Mouse (Mus musculus): ENCODE results near the gene Senp2.

The Senp2 gene

GRCm38 (mm10) chr16:22022122-22022521, 12.8 kb downstream of the Senp2 start:
- DNase-seq (ENCODE audit: low spot score) = no peak

GRCm38 (mm10) chr16:22027474-22027873, 18.2 kb downstream of the Senp2 start:
- DNase-seq (ENCODE audit: low spot score) = no peak

GRCm38 (mm10) chr16:22038554-22038953, 29.3 kb downstream of the Senp2 start:
- DNase-seq (ENCODE audit: low spot score) = no peak

- DNase-seq (ENCODE audit: low spot score) = no peak
Measured at GRCm38 (mm10) chr16:22039978-22040377, 30.7 kb downstream of the Senp2 start.

GRCm38 (mm10) chr16:22043830-22044229, 34.5 kb downstream of the Senp2 start:
- no peak for DNase-seq (ENCODE audit: low spot score)

- DNase-seq (ENCODE audit: low spot score) = no peak
Measured at GRCm38 (mm10) chr16:22045930-22046329, 36.6 kb downstream of the Senp2 start.

GRCm38 (mm10) chr16:22046739-22047366, 37.6 kb downstream of the Senp2 start:
- no peak for DNase-seq (ENCODE audit: low spot score)

GRCm38 (mm10) chr16:22053411-22053810, 44.1 kb downstream of the Senp2 start:
- DNase-seq (ENCODE audit: low spot score) = no peak

- no peak for DNase-seq (ENCODE audit: low spot score)
Measured at GRCm38 (mm10) chr16:22057498-22057897, 48.2 kb downstream of the Senp2 start.

- no peak for DNase-seq (ENCODE audit: low spot score)
Measured at GRCm38 (mm10) chr16:22058871-22059270, 49.6 kb downstream of the Senp2 start.

GRCm38 (mm10) chr16:22060416-22060815, 51.1 kb downstream of the Senp2 start:
- DNase-seq (ENCODE audit: low spot score) = no peak

- DNase-seq (ENCODE audit: low spot score) = no peak
Measured at GRCm38 (mm10) chr16:22061555-22062160, 52.4 kb downstream of the Senp2 start.

GRCm38 (mm10) chr16:22062284-22062683, 53.0 kb downstream of the Senp2 start:
- DNase-seq (ENCODE audit: low spot score) = no peak

GRCm38 (mm10) chr16:22065536-22065935, 56.3 kb downstream of the Senp2 start:
- no peak for DNase-seq (ENCODE audit: low spot score)

- no peak for DNase-seq (ENCODE audit: low spot score)
Measured at GRCm38 (mm10) chr16:22067406-22067805, 58.1 kb downstream of the Senp2 start.

GRCm38 (mm10) chr16:22071361-22071760, 62.1 kb downstream of the Senp2 start:
- DNase-seq (ENCODE audit: low spot score) = no peak

GRCm38 (mm10) chr16:22075067-22075466, 65.8 kb downstream of the Senp2 start:
- DNase-seq (ENCODE audit: low spot score) = no peak

- no peak for DNase-seq (ENCODE audit: low spot score)
Measured at GRCm38 (mm10) chr16:22075829-22076619, 66.7 kb downstream of the Senp2 start.

- DNase-seq (ENCODE audit: low spot score) = no peak
Measured at GRCm38 (mm10) chr16:22076620-22076941, 67.3 kb downstream of the Senp2 start.

- DNase-seq (ENCODE audit: low spot score) = no peak
Measured at GRCm38 (mm10) chr16:22080125-22080710, 70.9 kb downstream of the Senp2 start.

- no peak for DNase-seq (ENCODE audit: low spot score)
Measured at GRCm38 (mm10) chr16:22085411-22085810, 76.1 kb downstream of the Senp2 start.

GRCm38 (mm10) chr16:22091255-22091783, 82.0 kb downstream of the Senp2 start:
- no peak for DNase-seq (ENCODE audit: low spot score)

GRCm38 (mm10) chr16:22095751-22096150, 86.5 kb downstream of the Senp2 start:
- DNase-seq (ENCODE audit: low spot score) = no peak

Data from testis, postnatal 14 days (tissue).